Mouse (Mus musculus) spleen, adult 18-20 months (tissue): ENCODE measurements at regions not wholly inside any gene's neighbourhood (a gene's known extent, or its start where the extent isn't known, plus 50 kb on each side); places are given as distances from the start of the nearest gene placed in this dataset.

Source experiments
- DNase-seq, 2 experiments: peaks; one replicate each; pipeline ENCODE4 v3.0.0; 2022; ENCODE audit warnings: mixed read lengths in 2 of 2

DNA sequence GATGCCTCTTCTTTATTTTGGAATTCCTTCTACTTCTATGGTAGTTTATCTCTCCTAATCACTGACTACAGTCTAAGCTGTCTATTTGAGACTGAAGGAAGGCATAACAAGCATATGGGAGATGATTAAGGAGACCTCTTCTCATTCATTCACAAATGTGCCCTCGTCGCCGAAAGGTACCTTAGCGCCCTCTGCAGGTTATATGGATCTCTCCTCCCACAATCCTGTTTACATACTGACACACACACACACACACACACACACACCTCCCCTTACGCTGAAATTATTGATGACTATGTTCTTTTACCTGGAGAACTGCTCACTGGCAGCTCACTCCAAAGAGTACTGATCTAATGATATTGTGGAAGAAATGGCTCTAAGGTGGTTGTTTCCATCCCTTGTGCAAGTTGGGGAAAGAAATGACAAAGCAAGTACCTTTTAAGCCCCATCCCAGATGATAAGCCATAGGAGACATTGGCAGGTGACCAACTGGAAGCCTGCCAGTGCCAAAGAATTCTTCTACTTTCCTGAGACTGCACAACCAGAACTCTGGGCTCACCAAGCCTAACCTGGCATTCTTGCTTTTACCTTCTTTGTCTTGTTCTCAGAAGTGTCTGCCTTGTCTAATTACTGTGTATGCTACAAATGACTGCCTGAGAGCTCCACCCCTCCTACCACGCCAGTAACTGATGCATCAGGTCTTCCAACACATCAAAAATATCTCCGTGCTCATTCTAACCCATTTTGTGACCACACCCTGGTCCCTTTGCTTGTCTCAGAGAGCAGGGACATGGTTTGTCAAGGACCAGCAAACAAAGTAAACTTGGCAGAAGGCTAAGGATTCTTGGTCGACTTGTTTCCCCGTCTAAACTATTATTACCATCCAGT lies 227.8 kb upstream of the Adgrl2 start:
- no peak for DNase-seq

DNA sequence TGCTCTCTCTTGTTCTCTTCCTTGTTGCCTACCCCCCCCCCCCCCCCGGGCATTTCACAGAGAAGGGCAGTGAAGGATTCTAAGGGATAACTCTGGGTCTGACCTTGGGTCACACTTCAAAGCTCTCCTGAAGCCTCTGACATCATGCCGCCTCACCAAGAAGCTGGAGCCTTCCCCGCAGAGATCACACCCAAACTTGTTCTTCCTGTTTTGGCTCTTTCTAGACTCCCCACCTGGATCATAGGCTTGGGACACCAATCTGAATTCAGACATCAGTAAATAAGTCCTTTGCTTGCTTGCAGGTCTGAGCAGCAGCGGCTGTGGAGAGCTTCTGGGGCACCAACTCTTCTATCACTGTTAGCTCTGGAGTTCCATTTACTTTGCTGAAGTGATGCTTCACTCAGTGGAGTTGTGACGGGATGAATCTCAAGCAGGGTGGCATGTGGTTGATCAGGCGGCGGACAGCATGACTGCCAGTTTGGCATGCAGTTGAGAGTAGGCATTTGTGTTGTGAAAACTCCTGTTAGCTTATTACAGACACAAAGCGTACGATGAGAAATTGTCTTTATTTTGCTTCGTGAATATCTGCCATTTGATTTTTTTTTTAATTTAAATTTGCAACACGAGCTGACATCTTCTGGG lies 226.5 kb upstream of the Adgrl2 start:
- no peak for DNase-seq

GRCm38 (mm10) chr3:149215691-149216090 lies 225.3 kb upstream of the Adgrl2 start:
- no peak for DNase-seq

DNA sequence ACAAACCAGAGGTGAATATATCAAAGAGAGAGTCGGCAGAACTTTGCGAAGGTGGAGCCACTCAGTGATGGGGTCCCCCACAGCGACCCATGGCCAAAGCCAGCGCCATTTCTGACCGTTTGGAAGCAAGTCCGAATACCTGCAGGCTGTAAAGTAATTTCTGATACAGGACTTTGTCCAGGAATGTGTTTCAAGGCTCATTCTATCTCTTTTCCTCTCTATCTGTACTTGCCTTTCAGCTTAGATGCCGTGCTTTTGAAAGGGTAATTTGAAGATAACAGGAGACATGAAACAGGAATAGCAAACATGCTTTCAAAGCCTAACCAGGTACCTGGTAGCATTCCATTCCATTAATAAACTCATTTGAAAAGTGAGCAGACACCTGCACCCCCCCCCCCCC lies 221.6 kb upstream of the Adgrl2 start:
- DNase-seq = no peak

- DNase-seq = no peak
These were observed 218.9 kb upstream of the Adgrl2 start for GRCm38 (mm10) chr3:149209260-149209659.

- DNase-seq = no peak
These were observed 213.1 kb upstream of the Adgrl2 start for GRCm38 (mm10) chr3:149203451-149203850.

GRCm38 (mm10) chr3:149196477-149197185 lies 206.3 kb upstream of the Adgrl2 start:
- no peak for DNase-seq

- DNase-seq = no peak
These were observed 200.7 kb upstream of the Adgrl2 start for GRCm38 (mm10) chr3:149190856-149191576.

- no peak for DNase-seq
These were observed 193.8 kb upstream of the Adgrl2 start for GRCm38 (mm10) chr3:149184136-149184551.

DNA sequence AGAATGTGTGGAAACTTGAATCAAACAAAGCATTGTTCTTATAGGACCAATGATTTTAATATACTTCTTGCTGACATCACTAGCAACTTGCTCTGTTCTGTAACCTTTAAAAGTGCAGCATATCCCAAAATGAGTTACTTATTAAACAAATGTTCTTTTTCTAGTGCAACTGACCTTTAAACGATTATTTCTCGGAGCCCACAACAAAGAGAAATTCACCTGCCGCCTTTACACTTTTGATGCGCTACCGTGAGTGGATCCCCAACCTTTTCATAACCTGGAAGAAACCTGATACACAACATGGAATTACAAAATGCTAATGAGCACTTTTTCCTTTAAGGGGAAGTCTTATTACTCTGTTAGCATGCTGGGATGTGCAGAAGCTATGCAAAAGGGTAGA lies 191.7 kb upstream of the Adgrl2 start:
- no peak for DNase-seq

- DNase-seq = no peak
These were observed 189.8 kb upstream of the Adgrl2 start for GRCm38 (mm10) chr3:149180129-149180528.

GRCm38 (mm10) chr3:149179486-149180116 lies 189.2 kb upstream of the Adgrl2 start:
- DNase-seq = no peak

- DNase-seq = no peak
These were observed 188.5 kb upstream of the Adgrl2 start for GRCm38 (mm10) chr3:149178891-149179290.

- DNase-seq = no peak
These were observed 184.5 kb upstream of the Adgrl2 start for GRCm38 (mm10) chr3:149174689-149175390.

DNA sequence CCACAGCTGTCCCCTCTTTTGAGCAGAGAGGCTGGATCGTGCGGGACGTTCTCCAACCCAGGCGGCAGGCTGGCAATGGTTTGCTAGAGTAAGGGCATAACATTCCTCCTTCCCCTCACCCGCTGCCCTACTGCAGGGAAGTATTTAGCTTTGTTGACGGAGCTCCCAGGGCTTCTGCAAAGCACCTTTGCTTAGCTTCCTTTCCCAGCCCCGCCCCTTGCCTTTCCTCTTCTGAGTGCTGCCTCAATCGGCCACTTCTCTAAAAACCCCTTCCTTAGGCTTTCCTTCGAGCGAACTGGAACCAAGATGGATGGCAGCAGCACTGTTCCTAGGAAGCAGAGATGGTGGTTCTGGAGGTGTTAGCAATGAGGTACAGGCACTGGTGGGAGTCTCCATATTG lies 183.2 kb upstream of the Adgrl2 start:
- DNase-seq = no peak

DNA sequence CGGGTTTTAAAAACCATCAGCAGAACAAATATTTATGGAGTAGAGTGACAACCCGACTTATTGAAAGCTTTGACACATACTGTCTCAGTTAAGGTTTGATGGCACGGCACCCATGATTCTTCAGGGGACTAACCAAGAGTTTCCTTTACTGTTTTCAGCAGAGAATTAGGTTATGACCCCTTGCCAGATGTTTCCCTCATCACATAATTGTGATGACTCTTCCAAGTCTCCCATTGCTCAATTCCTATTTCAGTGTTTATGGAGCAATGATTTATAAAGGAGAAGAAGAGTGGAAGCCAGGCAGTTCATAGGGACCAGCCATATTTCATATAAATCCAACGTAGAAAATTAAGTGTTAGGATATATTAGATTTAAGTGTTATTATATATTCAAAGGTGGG lies 181.4 kb upstream of the Adgrl2 start:
- DNase-seq = no peak

DNA sequence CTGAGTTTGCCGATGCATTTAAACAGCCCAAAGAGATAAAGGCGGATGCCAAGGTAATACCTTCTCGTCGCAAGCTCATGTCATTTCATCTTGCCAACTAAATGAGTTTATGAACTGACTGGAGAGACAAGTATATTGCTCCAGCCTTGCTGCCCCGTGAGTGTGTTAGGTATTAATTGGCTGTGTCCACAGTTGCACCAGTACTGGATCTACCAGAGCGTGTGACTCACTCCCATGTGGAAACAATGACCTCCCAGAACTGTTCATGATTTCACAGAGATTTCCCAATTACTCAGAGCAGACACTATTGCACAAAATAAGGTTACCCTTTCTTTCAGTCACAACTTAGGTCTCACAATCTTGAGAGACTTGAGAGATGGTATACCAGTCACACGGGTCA lies 179.8 kb upstream of the Adgrl2 start:
- DNase-seq = no peak

GRCm38 (mm10) chr3:149169442-149169841 lies 179.1 kb upstream of the Adgrl2 start:
- DNase-seq = no peak

DNA sequence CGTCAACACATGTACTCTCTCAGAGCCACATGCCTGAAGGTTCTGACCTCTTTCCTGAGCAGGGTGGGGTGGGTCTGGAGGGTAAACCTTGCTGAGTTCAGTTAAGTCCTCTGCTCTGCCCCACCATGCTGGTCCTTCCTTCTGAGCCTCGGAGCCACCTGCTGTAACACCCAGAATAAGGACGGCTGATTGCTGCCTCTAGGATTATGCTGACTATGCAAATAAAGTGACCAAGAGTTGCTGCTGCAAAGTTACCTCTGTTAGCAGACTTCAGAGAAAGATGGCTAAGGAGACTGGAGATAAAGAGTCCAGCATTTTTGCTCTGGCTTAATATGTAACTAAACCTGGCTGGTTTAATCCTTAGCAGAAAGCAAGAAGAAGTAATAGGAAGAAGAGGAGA lies 177.6 kb upstream of the Adgrl2 start:
- DNase-seq = no peak

DNA sequence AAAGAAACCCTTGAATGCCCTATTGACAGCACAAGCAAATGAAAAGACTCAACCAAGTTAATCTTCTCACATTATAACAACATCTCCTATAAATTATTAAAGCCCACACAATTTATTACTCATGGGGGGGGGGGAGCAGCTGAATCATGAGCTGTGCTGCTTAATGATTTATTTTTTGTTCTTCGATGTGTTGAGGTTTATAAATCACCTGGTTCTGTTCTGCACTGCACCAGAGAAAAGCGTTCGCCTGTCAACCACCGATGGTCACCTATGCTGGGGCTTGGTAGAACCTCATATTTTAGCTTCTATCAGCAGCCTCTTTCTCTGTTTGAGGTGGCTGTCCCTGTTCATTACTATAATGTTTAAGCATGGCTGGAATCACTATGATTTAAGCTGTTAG lies 174.4 kb upstream of the Adgrl2 start:
- DNase-seq = no peak

GRCm38 (mm10) chr3:149163591-149163990 lies 173.2 kb upstream of the Adgrl2 start:
- no peak for DNase-seq

DNA sequence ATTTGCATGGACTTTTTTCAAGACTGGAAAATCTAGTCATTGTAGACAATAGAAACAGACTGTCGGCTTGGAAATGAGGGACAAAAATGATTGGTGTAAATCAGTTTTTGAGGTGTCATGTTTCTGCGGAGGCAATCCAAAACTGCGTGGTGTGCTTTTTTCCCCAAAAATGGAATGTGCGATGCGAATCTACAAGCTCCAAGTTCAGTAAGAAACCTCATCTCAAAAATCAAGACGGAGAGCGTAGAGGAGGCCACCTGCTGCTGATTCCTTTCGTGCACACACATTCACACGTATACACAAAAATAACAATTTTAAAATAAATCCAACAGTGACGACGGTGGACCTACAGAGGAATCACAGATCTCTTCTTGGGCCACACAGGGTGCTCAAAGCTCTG lies 170.5 kb upstream of the Adgrl2 start:
- no peak for DNase-seq
